Mouse (Mus musculus): Measurements from ENCODE around the gene Mst1. TPM values are rescaled to one million over a fixed set of nuclear protein-coding genes. Genes with fewer than 3 reads are reported as not detected.

Mst1 gene
- total and polyA plus RNA-seq, 2 experiments from 2014 or later = not detected

GRCm38 (mm10) chr9:108056361-108057261 is 23.6 kb upstream of the Mst1 start:
- Histone ChIP-seq H3K4me1 (ENCODE audit: insufficient read depth, low read length) (no peaks in the 10 kb centered on the region), H3K36me3 (ENCODE audit: insufficient read depth, low read length) (peaks cover 48% of the 10 kb centered on the region), H3K27me3 (ENCODE audit: insufficient read depth, low read length) (no peaks in the 10 kb centered on the region), H3K9ac (replicated peaks; ENCODE audit: low read length) (no peak overlapping the region), H3K9me3 (ENCODE audit: low read length) (no peaks in the 10 kb centered on the region), H3K27ac (no peak overlapping the region), H3K4me3 (ENCODE audit: low read length) (no peak overlapping the region), H3K4me2 (ENCODE audit: low read depth, low read length) (no peak overlapping the region)
- WGBS = 79% methylated on average over 28 of the region's 28 CpGs
- no peak for ATAC-seq
- no peak for TF ChIP-seq CTCF (IDR thresholded peaks at IDR 0.05; ENCODE audit: low read depth)
- no peak for DNase-seq (ENCODE audit: low spot score)

GRCm38 (mm10) chr9:108057262-108057562 is 23.0 kb upstream of the Mst1 start:
- H3K36me3 ChIP-seq (ENCODE audit: insufficient read depth, low read length) = peaks cover 52% of the 10 kb centered on the region
- no peak overlapping the region for H3K27ac ChIP-seq
- H3K4me3 ChIP-seq (ENCODE audit: low read length) = no peak overlapping the region
- no peaks in the 10 kb centered on the region for H3K9me3 ChIP-seq (ENCODE audit: low read length)
- no peak for TF ChIP-seq CTCF (IDR thresholded peaks at IDR 0.05; ENCODE audit: low read depth)
- H3K4me2 ChIP-seq (ENCODE audit: low read depth, low read length) = no peak overlapping the region
- H3K27me3 ChIP-seq (ENCODE audit: insufficient read depth, low read length) = no peaks in the 10 kb centered on the region
- H3K9ac ChIP-seq (replicated peaks; ENCODE audit: low read length) = no peak overlapping the region
- no peaks in the 10 kb centered on the region for H3K4me1 ChIP-seq (ENCODE audit: insufficient read depth, low read length)
- 91% methylated on average over 5 of the region's 5 CpGs for WGBS
- DNase-seq (ENCODE audit: low spot score) (no peak), ATAC-seq (no peak)

GRCm38 (mm10) chr9:108058291-108058690 is 21.9 kb upstream of the Mst1 start:
- H3K4me2 ChIP-seq (ENCODE audit: low read depth, low read length) = no peak overlapping the region
- no peak overlapping the region for H3K4me3 ChIP-seq (ENCODE audit: low read length)
- DNase-seq (ENCODE audit: low spot score) (no peak), ATAC-seq (no peak)
- no peak for TF ChIP-seq CTCF (IDR thresholded peaks at IDR 0.05; ENCODE audit: low read depth)
- H3K27me3 ChIP-seq (ENCODE audit: insufficient read depth, low read length) = no peaks in the 10 kb centered on the region
- H3K36me3 ChIP-seq (ENCODE audit: insufficient read depth, low read length) = peaks cover 62% of the 10 kb centered on the region
- H3K27ac ChIP-seq = no peak overlapping the region
- H3K4me1 ChIP-seq (ENCODE audit: insufficient read depth, low read length) = no peaks in the 10 kb centered on the region
- 95% methylated on average over 9 of the region's 9 CpGs for WGBS
- no peaks in the 10 kb centered on the region for H3K9me3 ChIP-seq (ENCODE audit: low read length)
- no peak overlapping the region for H3K9ac ChIP-seq (replicated peaks; ENCODE audit: low read length)

GRCm38 (mm10) chr9:108062142-108062541 is 18.1 kb upstream of the Mst1 start:
- no peak overlapping the region for H3K4me3 ChIP-seq (ENCODE audit: low read length)
- H3K9me3 ChIP-seq (ENCODE audit: low read length) = no peaks in the 10 kb centered on the region
- WGBS = 87% methylated on average over 3 of the region's 3 CpGs
- H3K27ac ChIP-seq = no peak overlapping the region
- TF ChIP-seq CTCF (IDR thresholded peaks at IDR 0.05; ENCODE audit: low read depth) = no peak
- no peaks in the 10 kb centered on the region for H3K4me1 ChIP-seq (ENCODE audit: insufficient read depth, low read length)
- DNase-seq (ENCODE audit: low spot score) (no peak), ATAC-seq (no peak)
- H3K9ac ChIP-seq (replicated peaks; ENCODE audit: low read length) = no peak overlapping the region
- peaks cover 42% of the 10 kb centered on the region for H3K36me3 ChIP-seq (ENCODE audit: insufficient read depth, low read length)
- H3K27me3 ChIP-seq (ENCODE audit: insufficient read depth, low read length) = no peaks in the 10 kb centered on the region
- no peak overlapping the region for H3K4me2 ChIP-seq (ENCODE audit: low read depth, low read length)

GRCm38 (mm10) chr9:108063361-108063760 is 16.9 kb upstream of the Mst1 start:
- H3K9me3 ChIP-seq (ENCODE audit: low read length) = no peaks in the 10 kb centered on the region
- no peak overlapping the region for H3K9ac ChIP-seq (replicated peaks; ENCODE audit: low read length)
- DNase-seq (ENCODE audit: low spot score) (no peak), ATAC-seq (no peak)
- WGBS = 88% methylated on average over 12 of the region's 12 CpGs
- no peak for TF ChIP-seq CTCF (IDR thresholded peaks at IDR 0.05; ENCODE audit: low read depth)
- H3K4me1 ChIP-seq (ENCODE audit: insufficient read depth, low read length) = no peaks in the 10 kb centered on the region
- no peak overlapping the region for H3K4me2 ChIP-seq (ENCODE audit: low read depth, low read length)
- H3K36me3 ChIP-seq (ENCODE audit: insufficient read depth, low read length) = peaks cover 31% of the 10 kb centered on the region
- no peak overlapping the region for H3K27ac ChIP-seq
- H3K4me3 ChIP-seq (ENCODE audit: low read length) = no peak overlapping the region
- H3K27me3 ChIP-seq (ENCODE audit: insufficient read depth, low read length) = no peaks in the 10 kb centered on the region

GRCm38 (mm10) chr9:108065491-108066011 is 14.7 kb upstream of the Mst1 start:
- Histone ChIP-seq H3K36me3 (ENCODE audit: insufficient read depth, low read length) (peaks cover 31% of the 10 kb centered on the region), H3K27ac (no peak overlapping the region), H3K9me3 (ENCODE audit: low read length) (no peaks in the 10 kb centered on the region), H3K4me1 (ENCODE audit: insufficient read depth, low read length) (no peaks in the 10 kb centered on the region), H3K9ac (replicated peaks; ENCODE audit: low read length) (no peak overlapping the region), H3K4me3 (ENCODE audit: low read length) (no peak overlapping the region), H3K27me3 (ENCODE audit: insufficient read depth, low read length) (no peaks in the 10 kb centered on the region), H3K4me2 (ENCODE audit: low read depth, low read length) (no peak overlapping the region)
- ATAC-seq (peak; percentile 77), DNase-seq (ENCODE audit: low spot score) (peak; percentile 79)
- 31% methylated on average over 5 of the region's 5 CpGs for WGBS
- TF ChIP-seq CTCF (IDR thresholded peaks at IDR 0.05; ENCODE audit: low read depth) = peak; percentile 79

GRCm38 (mm10) chr9:108067199-108067598 is 13.0 kb upstream of the Mst1 start:
- Histone ChIP-seq H3K4me2 (ENCODE audit: low read depth, low read length) (no peak overlapping the region), H3K4me3 (ENCODE audit: low read length) (no peak overlapping the region), H3K9ac (replicated peaks; ENCODE audit: low read length) (no peak overlapping the region), H3K27ac (no peak overlapping the region), H3K27me3 (ENCODE audit: insufficient read depth, low read length) (no peaks in the 10 kb centered on the region), H3K4me1 (ENCODE audit: insufficient read depth, low read length) (no peaks in the 10 kb centered on the region), H3K36me3 (ENCODE audit: insufficient read depth, low read length) (peaks cover 38% of the 10 kb centered on the region), H3K9me3 (ENCODE audit: low read length) (no peaks in the 10 kb centered on the region)
- WGBS = 75% methylated on average over 7 of the region's 7 CpGs
- TF ChIP-seq CTCF (IDR thresholded peaks at IDR 0.05; ENCODE audit: low read depth) = no peak
- ATAC-seq = no peak
- no peak for DNase-seq (ENCODE audit: low spot score)
